Mouse (Mus musculus) CD4-positive, CD25-positive, alpha-beta regulatory T cell (primary cell): ENCODE measurements around the gene Efcab5. TPM values are rescaled to one million over a fixed set of nuclear protein-coding genes. Genes with fewer than 3 reads are reported as not detected.

Experiments used
- polyA plus RNA-seq: library from polyadenylated mRNA; unstranded; fragments of 100-300 nt; shearing (Covaris generic); gene quantifications from one replicate; pipeline ENCODE4 v1.2.1, GENCODE M21; 2017

Gene Efcab5
- 0.07 TPM for polyA plus RNA-seq

DNA sequence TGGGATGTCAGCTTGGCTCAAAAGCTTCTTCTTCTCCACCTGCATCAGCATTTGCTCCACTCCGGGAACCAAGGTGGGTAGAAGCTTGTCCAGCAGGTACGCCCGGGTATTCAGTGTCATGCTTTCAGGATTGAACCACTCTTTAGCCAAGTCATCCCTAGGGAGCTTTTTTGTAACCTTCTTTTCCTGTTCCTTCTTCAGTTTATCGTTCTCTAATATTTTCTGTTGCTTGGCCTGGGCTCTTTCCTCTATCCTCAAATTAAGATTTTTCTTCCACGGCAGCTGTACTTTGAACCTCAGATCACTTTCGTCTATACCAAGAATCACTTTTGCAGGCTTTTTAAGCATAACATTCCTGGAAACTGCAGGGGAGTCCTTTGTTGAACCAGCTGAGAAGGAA is at the start of gene Efcab5:
Gene Efcab5 (minus strand): TSS at position 101 of the 400 bp plus-strand sequence.

DNA sequence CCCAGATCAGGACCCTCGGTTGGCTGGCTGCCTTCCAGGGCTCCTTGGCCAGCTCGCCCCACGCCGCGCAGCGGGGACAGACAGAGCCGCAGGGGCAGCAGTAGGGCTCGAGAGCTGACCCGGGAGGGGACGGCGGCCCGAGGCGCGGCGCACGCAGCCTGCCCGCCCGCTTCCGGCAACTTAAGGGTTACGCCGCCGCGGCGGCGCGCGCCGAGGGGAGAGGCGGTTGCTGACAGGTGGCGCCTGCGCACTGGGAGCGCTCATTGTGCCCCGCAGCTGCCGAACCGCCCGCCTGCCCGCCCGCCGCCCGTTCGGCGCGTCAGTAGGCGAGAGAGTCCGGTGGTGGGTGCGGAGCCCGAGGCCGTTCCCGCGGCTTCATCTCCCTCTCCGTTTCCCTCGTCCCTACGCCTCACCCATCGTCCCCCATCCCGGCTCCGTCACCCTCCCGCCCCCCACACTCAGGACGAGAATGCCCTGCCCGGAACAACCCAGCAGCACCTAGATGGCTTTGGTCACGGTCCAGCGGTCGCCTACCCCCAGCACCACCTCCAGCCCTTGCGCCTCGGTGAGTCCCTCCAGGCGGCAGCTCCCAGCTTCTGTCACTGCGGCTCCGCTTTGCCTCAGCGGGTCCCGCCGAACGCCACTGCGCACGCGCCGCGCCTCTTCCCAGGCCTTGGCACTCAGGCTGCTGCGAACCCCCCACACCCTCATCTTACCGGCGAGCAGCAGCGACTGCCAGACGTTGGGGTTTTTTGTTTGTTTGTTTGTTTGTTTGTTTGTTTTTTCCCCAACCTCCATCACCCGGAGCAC is 27.4 kb upstream of the Efcab5 start, which contains the start of gene Ssh2:
Gene Ssh2 (plus strand): TSS at position 337 of the 810 bp plus-strand sequence.

DNA sequence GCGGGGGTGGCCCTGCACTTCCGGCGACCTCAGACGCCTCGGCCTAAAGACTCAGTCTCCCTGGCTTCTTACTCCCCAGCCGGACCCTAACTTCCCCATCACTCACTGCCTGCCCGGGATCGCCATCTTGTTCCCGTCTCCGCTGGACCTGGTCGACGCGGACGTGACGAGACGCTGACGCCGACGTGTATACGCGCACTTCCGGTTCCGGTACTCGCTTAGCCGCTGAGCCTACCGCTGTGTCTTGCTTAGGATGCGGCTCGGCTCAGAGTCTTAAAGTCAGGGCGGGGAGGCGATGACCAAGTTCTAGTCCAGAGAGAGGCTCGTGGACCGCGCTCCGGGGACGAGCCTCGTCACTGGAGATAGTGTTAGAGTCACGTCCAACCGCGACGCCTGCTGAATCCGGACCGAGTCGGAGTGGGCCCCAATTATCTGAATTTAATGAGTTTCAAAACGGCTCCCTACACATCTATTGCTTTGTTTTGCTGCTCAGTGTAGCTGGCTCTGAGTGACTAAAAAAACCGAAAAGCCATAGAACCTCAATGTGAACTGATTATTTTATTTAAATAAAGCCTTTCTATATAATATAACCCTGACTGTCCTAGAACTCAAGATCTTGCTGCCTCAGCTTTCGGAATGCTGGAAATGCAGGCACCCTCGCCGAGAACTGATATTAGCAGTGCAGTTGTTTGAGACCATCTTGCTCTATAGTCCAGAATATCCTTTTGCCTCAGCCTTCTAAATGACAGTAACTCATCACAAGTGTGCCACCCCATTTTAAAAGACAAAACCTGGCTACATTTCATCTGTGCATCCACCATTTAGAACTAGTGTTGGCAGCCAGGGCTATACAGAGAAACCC is 110.3 kb downstream of the Efcab5 start, which contains the start of gene Nsrp1:
Gene Nsrp1 (minus strand): TSS at position 163 of the 862 bp plus-strand sequence.

Other genes with a start within 250 kb of the Efcab5 start
- 0.13 TPM for gene Slc6a4, start 190.4 kb downstream of the Efcab5 start, polyA plus RNA-seq
- 45.4 TPM for gene Nsrp1, start 110.5 kb downstream of the Efcab5 start, polyA plus RNA-seq
- gene Ssh2, start 27.3 kb upstream of the Efcab5 start, polyA plus RNA-seq: 142 TPM